Mouse (Mus musculus) heart, embryonic 11.5 days (tissue): Measurements from ENCODE around the gene Lemd2. TPM values are rescaled to one million over a fixed set of nuclear protein-coding genes. Genes with fewer than 3 reads are reported as not detected.
"Not testable (repeated sequence)": the region's sequence is repeated elsewhere in the genome, so short reads cannot be mapped to it uniquely, and the experiment has no call there.

ENCODE experiments used
- ATAC-seq: fragments of 200-750 bp; cut with Nextera tagmentation; replicated peaks from 2 replicates; pipeline ENCODE4 v1.8.0; 2017; ENCODE audit warnings: moderate library complexity; ENCODE audit not compliant: insufficient number of reproducible peaks, low FRiP score, low TSS enrichment
- H3K27ac ChIP-seq: fragments of 300-500 bp; sonication (generic); 2 replicates; pipeline ENCODE4 v1.5.1; 2014; ENCODE audit warnings: mild to moderate bottlenecking, low read depth, low read length
- H3K27me3 ChIP-seq: fragments of 300-500 bp; sonication (generic); 2 replicates; pipeline ENCODE4 v1.6.1; 2014; ENCODE audit warnings: mild to moderate bottlenecking, low read length, mixed read lengths; ENCODE audit not compliant: control insufficient read depth, insufficient read depth
- H3K36me3 ChIP-seq: fragments of 300-500 bp; sonication (generic); 2 replicates; pipeline ENCODE4 v1.6.1; 2014; ENCODE audit warnings: mild to moderate bottlenecking, low read length, moderate library complexity, mixed read lengths; ENCODE audit not compliant: control insufficient read depth, insufficient read depth
- H3K4me1 ChIP-seq: fragments of 300-500 bp; sonication (generic); 2 replicates; pipeline ENCODE4 v1.6.1; 2014; ENCODE audit warnings: low read length; ENCODE audit not compliant: control insufficient read depth, insufficient read depth
- H3K4me2 ChIP-seq: fragments of 300-500 bp; sonication (generic); 2 replicates; pipeline ENCODE4 v1.6.1; 2014; ENCODE audit warnings: mild to moderate bottlenecking, moderate library complexity
- H3K4me3 ChIP-seq: fragments of 300-500 bp; sonication (generic); 2 replicates; pipeline ENCODE4 v1.5.1; 2014; ENCODE audit warnings: low read depth, low read length
- H3K9ac ChIP-seq: fragments of 300-500 bp; sonication (generic); 2 replicates; pipeline ENCODE4 v1.6.1; 2014; ENCODE audit warnings: mild to moderate bottlenecking, low read depth, low read length, moderate library complexity
- H3K9me3 ChIP-seq: fragments of 300-500 bp; sonication (generic); replicated peaks from 2 replicates; pipeline ENCODE4 v1.6.1; 2016; ENCODE audit warnings: low read length; ENCODE audit not compliant: control insufficient read depth
- WGBS: fragments of 180-500 bp; shearing (Covaris S2); extraction: QIAGEN DNeasy Blood & Tissue Kit; methylation state at CpG from one replicate; pipeline ENCODE4 v1.1.7; 2014; ENCODE audit not compliant: insufficient replicate concordance; 5-methylcytosine and 5-hydroxymethylcytosine counted together
- polyA plus RNA-seq: library from polyadenylated mRNA; unstranded; fragments of >200 nt; fragmentation: Nextera tagmentation; extraction: Ambion mirVana; gene quantifications from 2 replicates; pipeline ENCODE4 v1.2.1, GENCODE M21; 2014

Lemd2 gene
- polyA plus RNA-seq, 1 experiment from 2014 or later = 6.7 TPM

DNA sequence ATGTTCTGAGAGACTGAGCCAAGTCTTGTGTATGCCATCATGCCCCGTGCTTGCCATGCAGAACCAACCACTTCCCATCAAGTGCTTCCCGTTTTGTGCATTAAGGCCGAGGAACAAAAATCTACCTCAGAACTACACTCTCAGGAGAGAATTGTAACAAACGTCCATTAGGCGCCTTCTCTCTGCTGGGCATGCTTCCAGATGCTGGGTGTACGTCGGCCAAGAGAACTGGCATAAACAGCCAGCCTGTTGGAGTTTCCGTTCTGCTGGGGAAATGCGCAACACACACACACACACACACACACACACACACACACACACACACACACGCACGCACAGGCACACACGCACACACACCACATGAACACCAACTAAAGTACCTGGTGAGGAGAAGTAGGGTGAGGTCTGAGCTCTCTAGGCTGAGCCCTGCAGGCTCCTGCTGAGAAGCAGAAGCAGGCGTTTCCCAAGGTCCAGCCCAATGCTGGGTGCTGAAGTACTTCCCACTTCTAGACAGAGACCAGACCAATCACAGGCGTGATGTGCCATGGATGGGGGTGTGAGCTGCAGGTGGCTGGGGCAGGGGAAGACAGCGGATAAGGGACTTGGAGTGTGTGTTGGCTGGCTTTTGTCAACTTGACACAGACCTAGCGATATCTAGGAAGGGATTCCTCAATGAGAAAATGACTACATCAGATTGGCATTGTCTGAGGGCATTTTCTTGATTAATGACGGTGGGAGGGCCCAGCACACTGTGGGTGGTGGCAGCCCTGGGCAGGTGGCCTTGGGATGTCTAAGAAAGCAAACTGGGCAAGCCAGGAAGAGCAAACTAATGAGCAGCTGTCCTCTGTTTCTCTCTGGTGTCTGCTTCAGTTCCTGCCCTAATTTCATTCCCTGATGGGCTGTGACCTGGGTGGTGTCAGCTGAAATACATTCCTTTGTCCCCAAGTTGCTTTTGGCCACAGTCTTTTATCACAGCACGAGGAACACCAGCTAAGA is 38.2 kb upstream of the Lemd2 start:
- Histone ChIP-seq H3K4me1 (peaks cover 29% of the 10 kb centered on the region), H3K9ac (no peak overlapping the region), H3K27ac (no peak overlapping the region), H3K4me2 (no peak overlapping the region), H3K27me3 (0 out of 2 replicates have a peak, but pooled peaks cover 3% of the 10 kb centered on the region), H3K4me3 (no peak overlapping the region), H3K9me3 (no peaks in the 10 kb centered on the region), H3K36me3 (no peaks in the 10 kb centered on the region)
- 63% methylated on average over 18 of the region's 18 CpGs for WGBS
- no peak for ATAC-seq

DNA sequence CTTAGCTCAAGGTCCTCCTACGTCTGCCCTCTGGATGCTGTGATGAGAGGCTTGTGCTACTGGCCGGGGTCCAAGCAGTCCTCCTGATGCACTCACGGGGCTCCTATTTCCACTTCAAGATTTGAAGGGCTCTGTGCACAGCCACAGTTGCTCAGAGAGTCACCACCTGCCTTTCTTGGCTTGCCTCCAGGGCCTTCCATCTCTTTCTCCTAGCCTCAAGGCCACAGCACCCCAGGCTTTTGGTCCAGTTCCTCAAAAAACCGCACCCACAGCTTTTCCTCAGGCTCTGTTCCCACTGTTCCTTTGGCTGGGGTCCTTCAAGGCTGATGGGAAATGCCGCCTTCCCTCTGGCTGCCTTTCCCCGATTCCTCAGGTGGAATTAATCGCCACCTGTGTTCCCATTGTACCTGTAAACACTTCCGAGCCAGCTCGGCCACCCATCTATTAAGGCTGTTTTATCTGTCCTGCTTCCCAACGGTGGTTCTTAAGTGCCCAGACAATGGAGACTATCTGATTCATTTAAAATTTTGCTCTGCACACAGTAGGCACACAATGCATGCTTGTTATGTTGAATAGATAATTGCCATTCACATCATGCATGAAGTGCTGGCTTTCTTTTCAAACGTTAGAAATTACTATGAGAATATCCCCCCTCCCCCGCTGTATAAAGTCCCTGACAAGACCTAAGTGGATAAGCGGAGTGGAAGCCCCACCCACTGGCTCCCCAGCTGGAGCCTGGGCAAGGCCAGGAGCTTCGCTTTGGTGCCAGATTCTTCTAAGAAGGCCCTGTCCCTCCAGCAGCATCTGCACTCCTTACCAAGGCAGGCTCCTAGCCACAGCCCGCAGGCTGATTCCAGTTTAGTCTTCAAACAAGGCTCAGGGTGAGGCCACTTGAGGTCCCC is 36.5 kb upstream of the Lemd2 start:
- Histone ChIP-seq H3K27me3 (peaks cover 3% of the 10 kb centered on the region; the same call in 1 of the 2 replicates), H3K36me3 (no peaks in the 10 kb centered on the region), H3K4me2 (no peak overlapping the region), H3K27ac (no peak overlapping the region), H3K4me3 (no peak overlapping the region), H3K4me1 (peaks cover 25% of the 10 kb centered on the region), H3K9ac (no peak overlapping the region), H3K9me3 (no peaks in the 10 kb centered on the region)
- WGBS = 34% methylated on average over 15 of the region's 15 CpGs
- no peak for ATAC-seq

DNA sequence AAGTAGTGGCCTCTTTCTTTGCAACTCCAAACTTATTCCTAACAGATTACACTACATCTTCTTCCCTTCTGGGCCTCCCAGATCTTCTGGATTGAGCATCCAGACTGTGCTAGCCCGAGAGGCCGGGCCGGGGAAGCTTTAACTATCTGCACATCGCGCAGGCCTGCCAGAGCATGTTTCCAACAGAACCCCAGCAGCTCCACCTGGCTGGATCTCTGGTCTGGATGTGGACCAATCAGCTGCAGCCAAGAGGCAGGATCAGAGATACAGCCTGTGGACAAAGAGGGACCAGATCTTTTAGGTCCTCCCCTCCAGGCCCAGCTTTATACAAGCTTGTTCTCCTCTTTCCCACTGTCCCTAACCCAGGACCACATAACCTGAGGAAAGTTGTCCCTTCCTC is 35.7 kb upstream of the Lemd2 start:
- no peak for ATAC-seq
- peaks cover 3% of the 10 kb centered on the region; the same call in 1 of the 2 replicates for H3K27me3 ChIP-seq
- no peak overlapping the region for H3K27ac ChIP-seq
- WGBS = 85% methylated on average over 5 of the region's 5 CpGs
- H3K4me3 ChIP-seq = no peak overlapping the region
- H3K4me2 ChIP-seq = no peak overlapping the region
- H3K9ac ChIP-seq = no peak overlapping the region
- H3K9me3 ChIP-seq = no peaks in the 10 kb centered on the region
- no peaks in the 10 kb centered on the region for H3K36me3 ChIP-seq
- peaks cover 16% of the 10 kb centered on the region for H3K4me1 ChIP-seq

DNA sequence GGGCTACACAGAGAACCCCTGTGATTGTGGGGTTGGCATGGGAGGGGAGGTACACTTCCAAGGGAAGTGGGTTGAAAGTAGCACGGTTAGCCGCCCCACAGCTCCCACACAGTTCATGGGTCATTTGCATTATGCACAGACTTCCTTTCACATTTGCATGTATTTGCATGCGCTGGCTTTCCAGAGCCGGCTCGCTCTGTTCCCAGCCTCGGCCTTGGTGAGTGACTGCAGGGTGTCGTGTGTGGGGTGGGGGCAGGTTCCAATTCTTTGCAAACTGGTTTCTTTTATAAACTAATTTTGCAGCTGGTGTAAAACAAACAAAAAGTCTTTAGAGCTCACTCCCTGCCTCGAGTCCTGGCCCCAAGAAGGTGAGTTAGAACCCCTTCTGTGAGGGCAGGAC is 34.4 kb upstream of the Lemd2 start:
- Histone ChIP-seq H3K27ac (no peak overlapping the region), H3K36me3 (no peaks in the 10 kb centered on the region), H3K9me3 (no peaks in the 10 kb centered on the region), H3K4me1 (peaks cover 16% of the 10 kb centered on the region), H3K4me3 (no peak overlapping the region), H3K9ac (no peak overlapping the region), H3K27me3 (peaks cover 3% of the 10 kb centered on the region; the same call in 1 of the 2 replicates), H3K4me2 (no peak overlapping the region)
- 42% methylated on average over 8 of the region's 8 CpGs for WGBS
- ATAC-seq = no peak

DNA sequence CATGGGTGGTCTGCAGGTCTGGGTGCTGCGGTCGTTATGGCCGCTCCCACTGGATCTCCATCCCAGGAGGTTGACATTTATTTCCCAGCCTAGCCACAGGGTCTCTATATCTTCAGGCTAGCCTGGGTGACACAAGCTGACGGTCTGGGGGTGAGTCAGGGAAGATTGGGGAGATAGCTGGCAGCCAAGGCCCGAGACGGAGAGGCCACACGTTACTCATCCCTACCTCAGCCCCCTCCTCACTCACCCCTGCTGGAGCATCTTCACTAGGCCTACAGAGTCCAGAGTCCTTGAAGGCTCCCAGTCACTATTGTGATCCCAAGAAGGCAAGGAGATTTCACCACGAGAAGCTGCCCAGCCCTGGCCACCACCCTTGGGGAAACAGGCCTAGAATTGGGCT is 33.5 kb upstream of the Lemd2 start:
- Histone ChIP-seq H3K9ac (no peak overlapping the region), H3K27me3 (peaks cover 3% of the 10 kb centered on the region; the same call in 1 of the 2 replicates), H3K36me3 (no peaks in the 10 kb centered on the region), H3K4me2 (no peak overlapping the region), H3K9me3 (no peaks in the 10 kb centered on the region), H3K27ac (no peak overlapping the region), H3K4me3 (no peak overlapping the region), H3K4me1 (peaks cover 16% of the 10 kb centered on the region)
- WGBS = 59% methylated on average over 8 of the region's 8 CpGs
- ATAC-seq = no peak

DNA sequence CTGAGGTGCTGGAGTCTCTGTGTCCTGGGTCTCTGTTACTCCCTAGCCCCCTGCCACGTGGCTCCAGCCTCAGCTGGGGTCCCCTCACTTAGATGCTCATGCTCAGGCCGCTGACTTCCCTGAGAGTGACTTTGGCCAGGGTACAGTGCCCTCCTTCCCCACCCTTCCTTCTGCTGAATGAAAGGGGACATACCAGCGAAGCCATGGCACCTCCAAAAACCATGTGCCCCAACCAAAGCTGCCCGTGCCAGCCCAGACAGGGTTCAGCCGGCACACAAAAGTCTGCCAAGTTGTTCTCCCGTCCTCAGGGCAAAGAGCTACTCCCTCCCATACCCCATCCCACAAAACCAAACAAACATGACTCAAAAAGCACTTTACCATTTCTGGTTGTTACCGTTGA is 29.0 kb upstream of the Lemd2 start:
- Histone ChIP-seq H3K27me3 (peaks cover 9% of the 10 kb centered on the region), H3K4me2 (no peak overlapping the region), H3K27ac (no peak overlapping the region), H3K9me3 (no peaks in the 10 kb centered on the region), H3K4me3 (no peak overlapping the region), H3K9ac (no peak overlapping the region), H3K4me1 (no peaks in the 10 kb centered on the region), H3K36me3 (no peaks in the 10 kb centered on the region)
- ATAC-seq = no peak
- WGBS = 72% methylated on average over 7 of the region's 7 CpGs

DNA sequence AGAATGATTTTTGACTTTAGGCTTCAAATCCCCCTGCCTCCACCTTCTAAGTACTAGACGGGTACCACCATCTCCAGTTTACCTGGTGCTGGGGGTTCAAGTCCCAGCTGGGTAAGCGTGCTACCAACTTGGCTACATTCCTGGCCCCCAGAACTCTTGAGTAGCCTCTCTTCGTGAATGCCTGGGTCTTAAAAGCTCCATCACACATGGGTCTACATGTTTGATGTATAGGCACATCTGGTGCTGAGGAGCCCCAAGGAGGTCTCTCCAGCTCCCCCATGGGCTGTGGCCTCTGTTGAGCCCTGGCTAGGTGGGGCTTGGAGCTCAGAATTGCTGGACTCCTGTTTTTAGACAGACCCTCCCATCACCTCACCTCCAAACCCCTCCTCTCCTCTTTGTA is 27.9 kb upstream of the Lemd2 start:
- Histone ChIP-seq H3K4me1 (no peaks in the 10 kb centered on the region), H3K27me3 (peaks cover 10% of the 10 kb centered on the region), H3K9me3 (no peaks in the 10 kb centered on the region), H3K4me3 (no peak overlapping the region), H3K9ac (no peak overlapping the region), H3K36me3 (no peaks in the 10 kb centered on the region), H3K4me2 (no peak overlapping the region), H3K27ac (no peak overlapping the region)
- no peak for ATAC-seq
- 67% methylated on average over 3 of the region's 3 CpGs for WGBS

DNA sequence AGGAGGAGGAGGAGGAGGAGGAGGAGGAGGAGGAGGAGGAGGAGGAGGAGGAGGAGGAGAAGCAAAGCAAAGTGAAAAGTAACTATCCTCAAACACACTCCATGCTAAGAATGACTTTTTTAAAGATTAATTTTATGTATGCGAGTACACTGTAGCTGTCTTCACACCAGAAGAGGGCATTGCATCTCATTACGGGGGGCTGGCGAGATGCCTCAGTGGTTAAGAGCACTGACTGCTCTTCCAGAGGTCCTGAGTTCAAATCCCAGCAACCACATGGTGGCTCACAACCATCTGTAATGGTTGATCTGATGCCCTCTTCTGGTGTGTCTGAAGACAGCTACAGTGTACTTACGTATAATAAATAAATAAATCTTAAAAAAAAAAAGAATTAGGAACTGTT is 27.3 kb upstream of the Lemd2 start:
- H3K4me2 ChIP-seq, H3K9me3 ChIP-seq, ATAC-seq, H3K9ac ChIP-seq, H3K27ac ChIP-seq, H3K4me3 ChIP-seq, H3K4me1 ChIP-seq, H3K36me3 ChIP-seq: not testable (repeated sequence)
- 75% methylated on average over 4 of the region's 4 CpGs for WGBS
- H3K27me3 ChIP-seq = peaks cover 12% of the 10 kb centered on the region
